Mouse (Mus musculus): ENCODE measurements at regions not wholly inside any gene's neighbourhood (a gene's known extent, or its start where the extent isn't known, plus 50 kb on each side); places are given as distances from the start of the nearest gene placed in this dataset.

DNA sequence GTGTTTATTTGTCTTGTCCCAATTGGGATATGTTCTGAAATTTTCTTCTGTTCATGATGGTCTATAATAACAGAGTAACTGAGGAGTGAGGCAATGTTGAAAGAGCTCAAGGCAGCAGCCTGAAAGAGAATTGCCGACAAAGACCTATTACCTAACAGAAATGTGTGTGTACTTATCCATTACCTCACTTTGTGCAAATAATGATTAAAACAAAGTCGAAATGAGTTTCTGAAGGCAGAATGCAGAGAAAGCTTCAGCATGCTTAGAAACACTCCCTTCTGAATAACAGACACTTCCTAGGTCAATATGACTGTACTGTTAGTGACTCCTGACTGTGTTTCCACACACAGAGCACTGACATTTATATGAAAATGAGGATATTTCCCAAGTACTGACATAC, 63.0 kb downstream of the Kbtbd8 start:
- no peak for DNase-seq

DNA sequence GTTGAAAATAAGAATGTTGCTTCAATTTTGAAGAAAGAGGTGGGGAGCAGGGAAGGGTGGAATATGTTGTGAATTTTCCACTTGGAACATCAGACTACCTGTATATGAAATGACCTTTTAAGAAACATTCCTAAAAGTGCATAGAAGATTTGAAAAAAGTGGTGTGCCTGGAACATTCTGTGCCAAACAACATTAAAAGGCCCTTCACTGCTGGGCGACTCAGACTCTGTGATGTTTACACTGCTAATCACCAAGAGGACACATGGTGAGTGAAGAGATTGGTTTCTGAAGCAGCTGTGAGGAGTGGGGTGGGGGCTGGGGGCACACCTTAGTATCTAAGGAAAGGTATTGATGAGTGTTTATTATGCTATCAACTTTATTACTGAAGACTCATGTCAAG, 65.2 kb downstream of the Kbtbd8 start:
- DNase-seq, result no peak

DNA sequence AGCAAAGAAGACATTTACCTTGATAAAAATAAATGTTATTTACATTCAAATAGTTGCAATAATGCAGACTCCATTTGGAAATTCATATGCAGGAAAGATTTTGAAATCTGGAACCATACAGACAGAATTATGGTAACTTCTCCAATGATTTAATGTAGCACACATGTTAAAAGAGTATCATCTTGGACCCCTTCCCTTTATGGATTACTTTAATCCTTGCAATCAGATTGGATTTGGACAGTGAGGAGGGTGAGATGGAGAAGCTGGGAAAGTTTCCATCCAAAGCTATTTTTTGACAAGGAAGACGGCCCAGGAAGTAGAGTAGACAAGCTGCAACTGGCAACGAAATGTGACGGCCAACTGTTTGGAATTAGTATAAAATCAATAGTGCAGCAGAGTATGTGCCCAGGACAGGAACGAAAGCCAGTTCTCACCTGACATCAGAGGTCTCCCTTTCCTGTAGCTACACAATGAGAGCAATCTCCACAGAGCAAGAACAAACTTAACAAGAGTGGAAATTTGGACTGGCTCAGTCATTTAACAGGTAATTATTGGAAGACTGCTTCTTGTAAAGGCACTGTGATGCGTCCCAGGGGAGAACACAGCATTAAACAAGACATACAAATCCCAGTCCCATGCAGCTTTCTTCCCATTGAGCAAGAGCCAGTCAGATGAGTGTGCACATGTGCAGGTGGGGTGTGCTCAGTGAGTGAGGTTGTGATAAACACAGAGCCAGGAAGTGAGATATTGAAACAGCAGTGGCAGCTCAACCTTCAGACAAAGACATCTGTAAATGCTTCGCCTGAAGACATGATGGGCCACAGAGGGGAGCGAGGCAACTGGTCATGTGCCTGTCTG, 68.3 kb downstream of the Kbtbd8 start:
- DNase-seq, result no peak

DNA sequence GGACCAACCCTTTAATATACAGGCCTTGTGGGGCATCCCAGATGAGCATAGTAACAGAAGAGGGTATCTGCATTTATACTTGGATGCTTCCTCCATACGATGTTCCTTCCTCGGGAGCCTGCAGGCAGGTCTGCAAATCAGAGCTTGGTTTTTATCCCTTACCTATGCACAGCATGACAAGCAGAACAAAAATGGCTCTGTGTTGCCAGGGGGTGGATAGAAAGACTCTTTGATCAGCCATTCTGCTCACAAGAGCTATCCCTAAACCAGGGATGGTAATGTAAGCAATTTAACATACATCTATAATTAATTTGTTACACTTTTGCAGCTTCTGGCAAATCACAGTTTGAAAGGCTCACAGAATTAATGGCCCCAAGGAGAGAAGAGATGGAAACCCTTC, 79.6 kb downstream of the Kbtbd8 start:
- no peak for DNase-seq

DNA sequence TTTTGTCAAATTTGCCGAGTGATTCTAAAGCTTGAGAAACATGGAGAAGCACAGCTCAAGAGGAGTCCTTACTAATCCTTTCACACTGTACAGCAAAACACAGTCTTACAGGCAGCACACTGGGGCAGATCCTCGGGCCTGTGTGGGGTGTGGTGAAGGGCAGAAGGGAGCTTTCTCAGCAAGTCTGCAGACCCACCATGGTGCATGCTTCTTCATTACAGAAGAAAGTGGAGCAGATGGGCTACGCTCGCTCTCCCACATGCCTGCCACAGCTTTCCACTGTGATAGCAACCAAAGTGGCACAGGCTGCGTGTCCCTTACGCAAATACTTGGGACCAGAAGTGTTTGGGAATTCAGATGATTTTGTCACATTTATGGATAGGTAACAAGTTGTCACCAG, 81.6 kb downstream of the Kbtbd8 start:
- DNase-seq, result no peak

DNA sequence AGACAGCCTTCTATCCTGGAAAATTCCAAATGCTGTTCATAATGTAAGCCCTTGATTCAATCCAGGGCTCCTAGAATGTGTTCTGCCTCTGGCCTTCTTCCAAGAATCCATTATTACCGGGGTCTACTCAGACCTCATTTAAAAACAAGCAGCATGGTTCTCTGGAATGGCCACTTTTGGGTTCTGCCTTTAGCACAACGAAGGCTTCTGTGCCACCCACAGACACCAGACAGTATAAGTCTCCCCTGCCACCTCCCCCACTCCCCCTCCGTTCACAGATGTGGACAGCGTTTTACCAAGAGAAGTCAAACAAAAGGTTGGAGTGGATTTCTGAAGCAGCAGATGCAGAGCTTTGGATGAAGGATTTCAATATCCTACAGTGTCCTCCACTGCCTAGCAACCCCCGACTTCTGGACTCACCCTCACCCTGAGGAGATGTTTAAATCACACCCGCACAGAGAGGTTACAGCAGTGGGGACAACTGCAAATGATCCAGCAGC, 85.3 kb downstream of the Kbtbd8 start:
- no peak for DNase-seq

DNA sequence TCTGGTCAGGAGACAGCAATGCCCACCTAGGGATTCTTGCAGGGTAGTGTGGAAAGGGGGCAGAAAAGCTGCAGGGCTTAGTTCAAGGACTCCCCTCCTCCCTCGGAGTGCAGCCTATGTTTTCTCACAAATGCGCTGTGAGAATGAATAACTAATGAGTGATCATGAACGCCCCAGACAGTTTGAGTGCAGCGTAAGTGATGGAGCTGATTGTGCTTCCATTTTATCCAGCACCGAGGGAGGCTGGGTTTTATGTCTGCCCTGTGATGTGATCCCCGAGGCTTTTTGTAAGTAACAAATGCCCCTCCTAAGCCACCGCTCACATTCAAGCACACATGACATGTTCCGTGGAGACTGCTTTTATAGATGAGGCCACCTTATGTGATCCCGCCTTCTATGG, 85.9 kb downstream of the Kbtbd8 start:
- DNase-seq, result no peak

GRCm38 (mm10) chr6:95204231-95204630, 87.2 kb downstream of the Kbtbd8 start:
- no peak for DNase-seq

DNA sequence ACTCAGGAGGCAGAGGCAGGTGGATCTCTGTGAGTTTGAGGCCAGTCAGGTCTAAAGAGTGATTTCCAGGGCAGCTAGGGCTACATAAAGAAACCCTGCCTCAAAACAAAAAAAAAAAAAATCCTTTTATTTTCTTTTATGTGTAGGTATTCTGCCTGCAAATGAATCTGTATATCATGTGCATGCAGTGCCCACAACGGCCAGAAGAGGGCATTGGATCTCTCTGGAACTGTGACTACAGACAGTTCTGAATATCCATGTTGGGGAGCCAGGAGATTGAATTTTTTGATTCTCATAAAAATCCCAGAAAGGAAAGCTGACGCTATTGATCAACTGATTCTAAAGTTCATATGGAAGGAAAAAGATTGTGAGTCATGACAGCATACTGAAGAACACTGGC, 90.0 kb downstream of the Kbtbd8 start:
- peak; percentile 60 for DNase-seq

- DNase-seq, result no peak
These were observed 100.4 kb downstream of the Kbtbd8 start for GRCm38 (mm10) chr6:95217431-95217830.

DNA sequence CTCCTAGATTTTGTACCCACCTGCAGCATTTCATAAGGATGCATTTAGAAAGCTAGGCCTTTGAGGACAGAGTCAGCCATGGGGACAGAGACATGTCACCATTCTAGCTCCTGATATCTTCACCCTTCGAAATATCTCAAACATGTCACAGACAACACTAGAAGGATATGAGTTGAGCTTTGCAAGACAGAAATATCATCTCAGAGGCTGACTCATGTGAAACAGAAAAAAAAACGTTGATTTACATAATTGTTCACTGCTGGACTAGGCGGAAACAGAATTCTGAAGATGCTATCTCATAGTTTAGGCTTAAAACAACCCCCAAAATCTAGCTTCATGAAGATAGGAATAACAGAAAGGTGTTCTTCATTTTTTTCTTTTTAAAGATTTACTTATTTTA, 101.8 kb downstream of the Kbtbd8 start:
- no peak for DNase-seq

DNA sequence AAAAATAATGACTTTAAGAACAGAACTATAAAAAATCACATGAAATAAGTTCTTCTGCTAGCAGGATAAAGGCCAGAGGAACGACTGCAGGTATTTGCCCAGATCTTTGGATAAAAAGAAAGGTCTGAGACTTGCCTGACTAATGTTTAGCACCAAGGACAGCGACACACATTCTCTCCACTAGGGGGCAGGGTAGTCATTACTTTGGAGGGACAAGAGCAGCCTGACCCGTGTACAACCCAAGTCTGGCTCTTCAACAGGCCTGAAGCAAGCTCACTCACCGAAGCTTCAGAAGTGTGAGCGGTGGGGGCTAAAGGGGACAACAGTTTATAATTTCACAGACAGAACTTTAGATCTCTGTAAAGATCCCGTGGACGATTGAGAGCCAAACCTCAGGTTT, 98.4 kb upstream of the Gm10234 start:
- peak; percentile 90 for DNase-seq

- no peak for DNase-seq
These were observed 92.0 kb upstream of the Gm10234 start for GRCm38 (mm10) chr6:95229885-95230284.

- DNase-seq, result no peak
These were observed 87.2 kb upstream of the Gm10234 start for GRCm38 (mm10) chr6:95234712-95235111.

GRCm38 (mm10) chr6:95243657-95244056, 78.3 kb upstream of the Gm10234 start:
- no peak for DNase-seq

DNA sequence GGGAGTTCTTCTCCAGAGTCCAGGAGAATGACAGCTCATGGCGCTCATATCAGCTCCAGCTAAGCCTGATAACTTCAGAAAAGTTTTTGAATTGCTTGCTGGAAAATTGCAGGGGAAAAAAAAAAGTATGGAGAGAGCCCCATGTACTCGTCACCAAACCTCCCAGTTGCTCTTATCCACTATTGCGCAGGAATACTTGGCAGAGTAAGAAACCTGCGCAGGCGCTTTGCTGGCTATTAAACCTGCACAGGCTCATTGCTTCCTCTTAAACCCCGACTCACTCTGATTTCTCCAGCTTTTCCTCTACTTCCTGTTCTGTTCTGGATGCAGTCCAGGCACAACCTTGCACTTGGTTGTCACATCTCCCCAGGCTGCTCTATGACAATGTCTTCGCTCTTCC, 77.0 kb upstream of the Gm10234 start:
- no peak for DNase-seq

- DNase-seq, result no peak
These were observed 65.6 kb upstream of the Gm10234 start for GRCm38 (mm10) chr6:95256303-95256702.

DNA sequence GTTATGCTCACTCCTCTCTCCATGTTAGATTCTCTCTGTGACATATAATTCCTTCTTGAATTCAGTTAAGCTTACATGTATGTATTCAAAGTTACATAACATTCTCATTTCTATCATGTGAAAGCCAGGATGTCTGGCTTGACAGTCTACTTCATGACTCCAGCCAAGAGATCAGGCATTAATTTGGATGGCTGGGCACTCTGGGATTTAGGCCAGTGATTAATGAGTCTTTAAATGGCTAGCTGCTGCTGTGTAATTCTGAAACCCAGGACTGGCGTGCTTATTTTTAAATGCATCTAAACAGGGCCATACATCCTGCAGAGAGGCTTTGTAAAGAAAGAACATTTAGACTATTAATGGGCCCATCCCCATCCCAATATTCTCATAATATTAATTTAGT, 60.9 kb upstream of the Gm10234 start:
- no peak for DNase-seq

DNA sequence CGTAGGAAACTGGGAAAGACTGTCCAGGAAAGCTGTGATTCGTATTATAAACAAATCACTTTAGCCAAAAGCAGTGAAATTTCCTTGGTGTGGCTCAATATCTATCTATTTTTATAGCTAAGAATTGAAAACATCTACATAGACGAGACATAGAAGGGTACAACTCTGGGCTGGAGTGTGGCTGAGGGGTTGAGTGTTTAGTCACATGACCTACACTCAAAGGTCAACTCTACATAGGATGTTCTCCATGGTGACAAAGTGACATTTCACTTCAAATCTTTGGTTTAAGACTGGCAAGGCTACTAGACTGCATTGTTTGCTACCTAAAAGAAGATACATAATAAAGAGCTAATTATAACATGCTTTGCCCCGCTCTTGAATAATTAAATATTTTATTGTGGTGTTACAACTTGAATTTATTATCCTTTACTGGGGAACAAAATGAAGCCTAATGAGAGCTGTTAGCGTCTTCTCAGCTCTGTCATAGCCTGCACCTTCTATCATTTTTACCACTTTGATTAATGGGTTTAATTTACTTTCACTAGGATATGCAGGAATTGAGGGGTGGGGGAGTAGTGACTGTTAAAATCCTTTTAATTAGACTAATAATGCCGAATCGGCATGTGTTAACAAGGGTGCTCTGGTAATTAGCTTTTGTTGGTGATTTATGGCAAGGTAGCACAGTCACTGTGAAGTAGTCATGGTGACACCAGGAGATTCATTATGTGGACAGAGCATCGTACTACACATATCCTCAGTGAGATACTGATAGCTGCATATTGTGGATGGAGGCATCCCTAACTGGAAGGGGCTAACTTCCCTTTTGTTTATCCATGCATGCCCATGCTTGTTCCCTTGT, 57.7 kb upstream of the Gm10234 start:
- no peak for DNase-seq

DNA sequence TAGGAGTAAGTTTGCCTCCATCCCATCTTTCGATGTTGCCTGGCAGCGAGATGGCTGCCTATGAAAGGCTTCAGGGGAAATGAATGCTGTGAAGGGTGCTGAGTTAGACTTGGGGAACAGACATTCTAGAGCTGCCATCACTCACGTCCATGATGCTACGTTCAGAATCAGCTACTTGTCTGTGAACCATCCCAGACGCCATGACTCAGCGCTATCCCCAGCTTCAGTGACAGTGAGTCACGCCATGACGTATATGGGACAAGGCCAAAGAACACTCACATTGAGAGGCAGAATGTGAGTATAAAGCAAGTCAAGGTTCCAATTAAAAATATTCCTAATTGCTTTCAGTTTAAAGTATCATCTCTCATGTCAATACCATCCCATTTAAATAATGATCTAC, 52.4 kb upstream of the Gm10234 start:
- no peak for DNase-seq

Data from lung, postnatal 14 days (tissue).